Mouse (Mus musculus) ovary, postnatal 14 days (tissue): Measurements from ENCODE around the gene Kif27.

Experiments used
- DNase-seq: peaks from one replicate; pipeline ENCODE4 v3.0.0; 2022; ENCODE audit warnings: low spot score

Gene Kif27

DNA sequence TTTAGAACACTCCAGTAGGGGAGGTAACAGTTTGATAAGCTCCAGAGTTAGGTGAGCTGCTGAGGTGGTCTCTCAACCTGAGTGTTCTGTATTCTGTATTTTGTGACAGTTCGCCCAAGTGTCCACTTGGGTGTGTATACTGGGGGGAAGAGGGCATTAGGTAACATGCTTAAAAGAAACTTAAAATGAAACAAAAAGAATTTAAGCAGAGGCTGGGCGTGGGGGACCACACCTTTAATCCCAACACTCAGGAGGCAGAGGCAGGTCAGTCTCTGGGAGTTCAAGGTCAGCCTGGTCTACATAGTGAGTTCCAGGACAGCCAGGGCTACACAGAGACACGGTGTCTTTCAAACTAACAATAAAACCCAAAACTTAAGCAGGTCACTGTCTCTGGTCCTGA lies 78.4 kb downstream of the Kif27 start:
- DNase-seq = no peak

GRCm38 (mm10) chr13:58276256-58276655 lies 82.7 kb downstream of the Kif27 start:
- no peak for DNase-seq

DNA sequence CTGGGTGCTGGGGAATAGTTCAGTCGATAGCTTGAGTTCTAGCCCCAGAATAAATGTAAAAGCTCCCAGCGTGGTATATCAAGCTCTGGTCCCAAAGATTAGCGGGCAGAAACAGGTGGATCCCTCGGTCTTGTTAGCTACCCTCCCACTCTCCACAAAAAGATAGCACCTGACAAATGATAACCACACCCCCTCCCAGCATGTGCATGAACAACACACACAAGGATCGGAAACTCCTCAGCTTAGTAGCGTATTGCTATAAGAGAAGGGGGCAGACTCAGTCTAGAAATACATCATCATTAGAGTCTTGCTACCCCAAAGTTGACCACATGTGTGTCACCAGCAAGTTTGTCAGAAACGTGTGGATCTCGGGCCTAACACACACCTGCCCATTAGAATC lies 83.3 kb downstream of the Kif27 start, which contains the start of gene Gkap1:
TSS of gene Gkap1 (minus strand) at position 101 of the 400 bp plus-strand sequence.
- DNase-seq = no peak

- DNase-seq = no peak
Observed at GRCm38 (mm10) chr13:58275076-58275475, 83.8 kb downstream of the Kif27 start.

DNA sequence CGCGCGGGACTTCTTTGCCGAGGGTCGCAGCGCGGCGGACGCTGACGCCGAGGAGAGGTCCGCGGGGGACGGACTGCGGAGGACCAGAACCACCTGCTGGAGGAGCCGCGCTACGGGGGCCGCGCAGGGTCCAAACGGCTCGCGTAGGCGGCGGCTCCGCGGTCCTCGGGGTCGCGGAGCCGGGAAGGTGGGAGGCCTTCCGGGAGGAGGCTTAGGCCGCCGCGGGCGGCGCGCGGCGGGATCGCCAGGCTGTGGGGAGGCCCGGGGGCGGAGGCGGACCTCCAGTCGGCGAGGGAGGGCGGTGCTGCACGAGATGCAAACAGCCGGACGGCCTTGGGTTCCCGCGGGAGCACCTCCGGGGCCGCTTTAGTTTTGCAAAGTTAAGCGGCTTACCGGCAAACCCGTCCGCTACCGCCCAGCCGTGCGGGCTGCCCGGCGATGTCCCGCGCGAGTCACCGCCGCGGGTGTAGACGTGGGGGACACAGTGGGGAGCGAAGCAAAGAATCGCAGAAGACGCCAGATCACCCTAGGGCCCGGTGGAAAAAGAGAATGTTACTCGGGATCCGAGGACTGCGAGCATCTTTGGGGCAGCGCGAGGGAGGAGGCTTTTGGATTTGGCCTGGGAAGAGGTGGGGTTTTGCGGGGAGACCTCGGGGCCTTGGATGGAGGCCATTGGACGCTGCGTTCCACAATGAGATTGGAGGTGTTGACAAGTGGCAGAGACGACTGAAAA lies 84.5 kb downstream of the Kif27 start:
- DNase-seq = peak; percentile 68

DNA sequence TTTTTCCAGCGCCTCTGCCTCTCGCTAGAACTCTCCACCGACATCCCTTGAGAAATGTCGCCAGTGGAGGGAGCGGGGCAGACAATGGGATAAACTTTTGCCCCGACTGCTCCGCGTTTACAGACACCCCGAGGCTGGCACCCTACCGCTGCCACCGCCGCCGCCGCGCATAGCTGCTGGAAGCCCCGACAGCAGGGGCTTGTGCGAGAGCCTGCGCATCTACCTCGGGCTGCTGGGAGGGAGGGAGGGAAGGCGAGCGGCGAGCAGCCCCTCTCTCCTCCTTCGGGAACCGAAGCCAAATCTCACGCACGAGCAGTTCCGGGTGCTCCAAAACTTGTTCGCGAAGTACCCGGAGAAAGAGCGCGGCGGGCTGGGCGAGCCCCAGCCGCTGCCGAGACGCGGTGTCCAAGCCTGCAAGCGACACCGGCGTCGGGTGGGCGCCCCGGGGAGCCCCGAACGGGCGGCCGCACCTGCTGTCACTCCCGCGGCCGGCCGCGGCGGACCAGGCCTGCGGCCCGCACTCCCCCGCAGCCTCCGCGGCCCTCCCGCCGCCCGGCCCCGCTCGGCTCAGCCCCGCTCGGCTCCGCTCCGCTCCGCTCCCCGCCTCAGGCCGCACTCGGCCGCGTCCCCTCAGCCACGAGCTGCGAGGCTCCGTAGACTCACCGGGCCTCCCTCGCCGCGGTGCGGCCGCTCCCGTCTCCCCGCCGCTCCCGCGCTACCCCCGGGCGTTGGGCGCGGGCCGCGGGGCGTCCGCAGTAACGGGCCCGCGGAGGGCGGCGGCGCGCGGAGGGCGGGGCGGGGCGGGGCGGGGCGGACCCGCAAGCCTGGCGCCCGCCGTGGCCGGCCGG lies 85.3 kb downstream of the Kif27 start:
- DNase-seq = peak; percentile 36

GRCm38 (mm10) chr13:58266864-58267263 lies 92.1 kb downstream of the Kif27 start:
- DNase-seq = no peak

GRCm38 (mm10) chr13:58263546-58263945 lies 95.4 kb downstream of the Kif27 start:
- DNase-seq = no peak

- no peak for DNase-seq
Observed at GRCm38 (mm10) chr13:58261674-58262073, 97.2 kb downstream of the Kif27 start.

DNA sequence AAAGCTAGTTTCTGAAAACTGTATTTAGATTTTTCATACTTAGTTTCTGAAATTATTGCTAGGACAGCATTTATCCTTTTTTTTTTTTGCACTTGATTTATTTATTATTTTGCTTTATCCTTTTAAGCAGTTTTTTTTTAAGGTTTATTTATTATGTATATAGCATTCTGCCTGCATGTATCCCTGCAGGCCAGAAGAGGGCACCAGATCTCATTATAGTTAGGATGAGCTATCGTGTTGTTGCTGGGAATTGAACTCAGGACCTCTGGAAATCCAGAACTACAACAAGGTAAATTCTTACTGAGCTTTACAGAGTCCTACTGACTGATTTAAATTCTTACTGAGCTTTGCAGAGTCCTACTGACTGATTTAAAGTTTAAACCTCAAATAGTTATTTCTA lies 105.7 kb downstream of the Kif27 start:
- DNase-seq = no peak

- no peak for DNase-seq
Observed at GRCm38 (mm10) chr13:58248957-58249356, 110.0 kb downstream of the Kif27 start.
